Mouse (Mus musculus) kidney, postnatal 0 days (tissue): ENCODE measurements around the gene Crisp2. TPM values are rescaled to one million over a fixed set of nuclear protein-coding genes. Genes with fewer than 3 reads are reported as not detected.

Source experiments
- ATAC-seq: fragments of 200-750 bp; cut with Nextera tagmentation; replicated peaks from 2 replicates; pipeline ENCODE4 v1.8.0; 2017; ENCODE audit warnings: low read depth, moderate number of reproducible peaks, moderate TSS enrichment, moderate library complexity; ENCODE audit not compliant: low FRiP score
- DNase-seq: peaks from one replicate; pipeline ENCODE4 v3.0.0-alpha.2; 2016; ENCODE audit warnings: low spot score
- H3K27ac ChIP-seq: fragments of 300-500 bp; sonication (generic); 2 replicates; pipeline ENCODE4 v1.5.1; 2014; ENCODE audit warnings: mild to moderate bottlenecking
- H3K27me3 ChIP-seq: fragments of 300-500 bp; sonication (generic); 2 replicates; pipeline ENCODE4 v1.6.1; 2014; ENCODE audit warnings: low read length, mixed read lengths; ENCODE audit not compliant: insufficient read depth
- H3K36me3 ChIP-seq: fragments of 300-500 bp; sonication (generic); 2 replicates; pipeline ENCODE4 v1.6.1; 2014; ENCODE audit warnings: low read length, mixed read lengths; ENCODE audit not compliant: insufficient read depth
- H3K4me1 ChIP-seq: fragments of 300-500 bp; sonication (generic); replicated peaks from 2 replicates; pipeline ENCODE4 v1.6.1; 2014; ENCODE audit warnings: antibody characterized with exemption, low read length, mixed read lengths; ENCODE audit not compliant: insufficient read depth
- H3K4me2 ChIP-seq: fragments of 300-500 bp; sonication (generic); 2 replicates; pipeline ENCODE4 v1.6.1; 2014; ENCODE audit warnings: mild to moderate bottlenecking, low read length, moderate library complexity, mixed read lengths
- H3K4me3 ChIP-seq: fragments of 300-500 bp; sonication (generic); replicated peaks from 2 replicates; pipeline ENCODE4 v1.5.1; 2014; ENCODE audit warnings: low read depth, low read length
- H3K9ac ChIP-seq: fragments of 300-500 bp; sonication (generic); 2 replicates; pipeline ENCODE4 v1.6.1; 2014; ENCODE audit warnings: low read depth, low read length
- H3K9me3 ChIP-seq: fragments of 300-500 bp; sonication (generic); replicated peaks from 2 replicates; pipeline ENCODE4 v1.6.1; 2016; ENCODE audit warnings: low read length, inconsistent platforms, mixed read lengths
- CTCF ChIP-seq: IDR thresholded peaks from 2 replicates; pipeline ENCODE4 v1.5.1; 2016; ENCODE audit warnings: antibody characterized with exemption, low read depth, mild to moderate bottlenecking, moderate library complexity
- WGBS: fragments of 180-500 bp; shearing (Covaris S2); extraction: QIAGEN DNeasy Blood & Tissue Kit; methylation state at CpG from one replicate; pipeline ENCODE4 v1.1.7; 2014; 5-methylcytosine and 5-hydroxymethylcytosine counted together
- polyA plus RNA-seq: library from polyadenylated mRNA; unstranded; fragments of >200 nt; fragmentation: Nextera tagmentation; extraction: Ambion mirVana; gene quantifications from 2 replicates; pipeline ENCODE4 v1.2.1, GENCODE M21; 2015

Gene Crisp2
- polyA plus RNA-seq, 1 experiment from 2014 or later: not detected

DNA sequence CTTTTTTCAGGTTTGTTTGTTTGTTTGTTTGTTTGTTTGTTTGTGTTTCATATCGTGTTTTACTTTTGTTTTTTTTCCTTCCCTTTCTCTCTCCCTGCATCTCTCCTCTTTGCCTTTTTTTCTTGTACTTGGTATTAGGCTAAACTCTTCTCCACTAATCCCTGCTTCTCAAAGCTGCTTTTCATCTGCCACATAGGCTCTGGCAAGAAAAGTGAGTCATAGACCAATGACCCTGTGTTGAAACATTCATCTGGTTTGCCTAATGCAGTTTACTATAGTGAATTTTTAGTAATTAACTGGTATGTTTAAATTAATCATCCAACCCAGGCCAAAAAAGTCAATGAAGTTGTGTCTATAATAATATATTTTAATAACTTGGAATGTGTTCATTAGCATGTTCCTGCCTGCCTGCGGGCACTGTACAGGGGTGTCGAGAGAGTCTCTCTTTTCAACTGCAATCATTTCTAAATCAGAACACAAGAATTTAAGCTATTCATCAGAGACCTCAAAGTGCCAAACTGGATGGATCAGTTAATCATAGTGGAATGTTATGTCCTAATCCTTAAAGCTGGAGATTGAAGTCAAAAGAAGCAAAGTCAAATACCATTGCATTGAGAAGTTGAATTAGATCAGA lies 4.0 kb downstream of the Crisp2 start:
- no peaks in the 10 kb centered on the region for H3K36me3 ChIP-seq
- no peak overlapping the region for H3K27ac ChIP-seq
- H3K4me3 ChIP-seq: no peak overlapping the region
- DNase-seq: no peak
- H3K4me1 ChIP-seq: no peaks in the 10 kb centered on the region
- H3K9me3 ChIP-seq: no peaks in the 10 kb centered on the region
- TF ChIP-seq CTCF: no peak
- no peaks in the 10 kb centered on the region for H3K27me3 ChIP-seq
- ATAC-seq: no peak
- H3K4me2 ChIP-seq: no peak overlapping the region
- H3K9ac ChIP-seq: no peak overlapping the region
- WGBS: 87% methylated on average over 3 of the region's 3 CpGs

DNA sequence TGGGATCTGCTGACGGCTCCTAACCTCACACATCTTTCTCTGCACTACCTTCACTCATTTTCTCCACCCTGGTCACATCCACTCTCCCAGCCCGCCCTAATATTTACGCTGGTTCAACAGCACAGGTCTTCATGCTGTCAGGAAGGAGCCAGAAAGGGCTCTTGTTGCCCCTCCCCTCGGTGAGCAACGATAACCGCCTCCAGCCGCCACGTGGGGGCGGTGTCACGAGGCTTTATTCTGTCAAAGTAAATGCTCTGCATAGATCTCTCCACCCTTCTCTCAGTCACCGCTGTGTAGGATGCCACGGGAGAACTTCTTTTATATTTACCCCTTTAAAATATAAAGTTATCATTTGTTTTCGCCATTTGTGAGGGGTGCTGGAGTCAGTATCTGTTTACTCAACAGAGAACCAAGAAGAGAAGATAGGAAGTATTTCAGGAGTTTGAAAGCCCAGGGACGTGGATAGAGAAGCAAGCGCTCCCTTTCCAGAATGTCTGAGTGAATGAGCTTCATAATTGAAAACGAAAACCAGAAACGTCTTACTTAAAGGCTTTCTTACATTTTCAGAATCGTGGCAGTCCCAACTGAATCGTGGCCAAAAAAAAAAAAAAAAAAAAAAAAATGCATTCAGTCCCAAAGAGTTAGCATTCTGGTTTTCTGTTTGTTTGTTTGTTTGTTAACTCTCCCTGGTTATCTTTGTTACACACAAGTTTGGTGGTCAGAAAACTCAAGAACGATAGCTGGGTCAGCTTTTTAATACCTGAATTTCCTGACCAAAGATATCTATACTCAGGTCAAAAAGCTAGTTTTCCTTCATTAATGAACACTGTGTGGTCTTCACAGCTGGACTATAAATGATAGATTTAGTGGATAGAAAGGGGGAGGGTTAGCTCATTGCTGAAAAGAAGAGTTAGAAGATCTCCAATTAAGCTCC lies 12.6 kb downstream of the Crisp2 start:
- Histone ChIP-seq H3K4me1 (no peaks in the 10 kb centered on the region), H3K4me2 (no peak overlapping the region), H3K36me3 (no peaks in the 10 kb centered on the region), H3K27me3 (no peaks in the 10 kb centered on the region), H3K4me3 (no peak overlapping the region), H3K9ac (no peak overlapping the region), H3K27ac (no peak overlapping the region), H3K9me3 (no peaks in the 10 kb centered on the region)
- DNase-seq: no peak
- WGBS: 56% methylated on average over 20 of the region's 20 CpGs
- ATAC-seq: no peak
- peak; percentile 24; the same call in 1 of the 2 replicates for TF ChIP-seq CTCF

GRCm38 (mm10) chr17:40789877-40790276 lies 16.9 kb downstream of the Crisp2 start:
- Histone ChIP-seq H3K9ac (no peak overlapping the region), H3K4me3 (no peak overlapping the region), H3K4me1 (no peaks in the 10 kb centered on the region), H3K27ac (no peak overlapping the region), H3K36me3 (no peaks in the 10 kb centered on the region), H3K4me2 (no peak overlapping the region), H3K27me3 (no peaks in the 10 kb centered on the region), H3K9me3 (no peaks in the 10 kb centered on the region)
- ATAC-seq (no peak), DNase-seq (no peak)
- TF ChIP-seq CTCF: no peak

DNA sequence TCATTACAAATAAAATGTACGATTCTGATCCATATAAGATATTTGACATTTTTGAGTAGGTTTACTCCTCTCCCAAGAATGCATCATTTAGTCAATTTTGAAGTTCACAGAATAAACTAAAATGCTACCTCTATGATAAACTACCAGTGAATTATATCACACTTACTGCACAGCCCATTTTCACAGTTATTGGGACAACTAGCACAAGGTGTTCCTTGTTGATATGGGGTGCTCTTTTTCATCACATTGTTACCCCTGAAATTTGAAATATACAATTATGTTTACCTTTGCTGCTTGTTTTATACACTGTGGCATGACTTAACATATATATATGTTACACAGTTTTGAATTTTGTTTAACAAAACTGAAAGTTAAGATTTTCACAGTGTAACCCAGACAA lies 39.7 kb downstream of the Crisp2 start:
- DNase-seq: no peak
- H3K9ac ChIP-seq: no peak overlapping the region
- H3K27me3 ChIP-seq: no peaks in the 10 kb centered on the region
- no peak overlapping the region for H3K4me3 ChIP-seq
- H3K9me3 ChIP-seq: no peaks in the 10 kb centered on the region
- 78% methylated on average over 1 of the region's 1 CpGs for WGBS
- no peak for TF ChIP-seq CTCF
- H3K4me2 ChIP-seq: no peak overlapping the region
- no peak overlapping the region for H3K27ac ChIP-seq
- ATAC-seq: no peak
- H3K36me3 ChIP-seq: no peaks in the 10 kb centered on the region
- H3K4me1 ChIP-seq: no peaks in the 10 kb centered on the region

DNA sequence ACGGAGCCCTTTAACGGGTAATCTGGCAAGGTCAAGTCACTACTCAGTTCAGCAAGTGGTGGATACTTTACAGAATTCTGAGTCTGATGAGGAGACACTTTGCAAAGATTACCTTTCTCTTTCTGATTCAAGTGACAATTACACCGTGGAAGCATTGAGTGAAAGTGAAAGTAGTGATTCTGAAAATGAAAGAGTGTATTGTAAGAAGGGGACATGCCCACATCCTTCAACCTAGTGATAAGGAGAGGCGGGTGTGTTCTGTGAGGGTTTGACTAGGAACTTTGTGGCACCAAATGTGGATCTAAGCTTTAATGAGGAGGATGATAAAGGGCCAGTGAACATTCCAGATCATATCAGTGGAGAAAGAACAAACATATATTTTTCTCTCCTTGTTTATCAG lies 43.1 kb downstream of the Crisp2 start:
- ATAC-seq (no peak), DNase-seq (no peak)
- no peaks in the 10 kb centered on the region for H3K4me1 ChIP-seq
- H3K27ac ChIP-seq: no peak overlapping the region
- H3K36me3 ChIP-seq: no peaks in the 10 kb centered on the region
- no peak for TF ChIP-seq CTCF
- no peaks in the 10 kb centered on the region for H3K9me3 ChIP-seq
- no peak overlapping the region for H3K4me3 ChIP-seq
- H3K27me3 ChIP-seq: no peaks in the 10 kb centered on the region
- WGBS: 75% methylated on average over 4 of the region's 4 CpGs
- no peak overlapping the region for H3K4me2 ChIP-seq
- no peak overlapping the region for H3K9ac ChIP-seq

DNA sequence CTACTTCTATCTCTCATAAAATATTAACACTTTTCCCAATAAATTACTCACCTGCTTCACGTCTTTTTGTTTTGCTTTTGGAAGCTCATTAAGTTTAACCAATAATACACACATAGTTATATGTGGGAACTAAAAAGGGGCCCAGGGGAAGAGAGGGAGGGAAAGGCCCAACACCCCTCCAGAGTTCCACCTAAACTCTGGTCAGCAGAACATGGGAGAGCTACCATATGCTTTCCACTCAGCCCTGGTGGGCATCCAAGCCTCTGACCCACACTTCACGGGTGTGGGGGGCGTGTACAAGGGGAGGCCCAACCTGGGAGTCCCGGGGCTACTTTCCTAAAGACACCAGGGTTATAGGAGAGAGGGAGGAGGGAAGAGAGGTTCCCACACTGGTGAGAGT lies 75.1 kb downstream of the Crisp2 start:
- ATAC-seq (no peak), DNase-seq (no peak)
- TF ChIP-seq CTCF: no peak
- Histone ChIP-seq H3K36me3 (no peaks in the 10 kb centered on the region), H3K27ac (no peak overlapping the region), H3K4me3 (no peak overlapping the region), H3K4me1 (no peaks in the 10 kb centered on the region), H3K27me3 (no peaks in the 10 kb centered on the region), H3K9ac (no peak overlapping the region), H3K4me2 (no peak overlapping the region), H3K9me3 (no peaks in the 10 kb centered on the region)
- 43% methylated on average over 4 of the region's 4 CpGs for WGBS
